Mouse (Mus musculus) c-Kit-negative CD71-positive TER-119-positive erythroid progenitor cells, embryonic 14.5 days (primary cell): ENCODE measurements around the gene Eif2s1.
"Not testable (repeated sequence)": the region's sequence is repeated elsewhere in the genome, so short reads cannot be mapped to it uniquely, and the experiment has no call there.

Experiments used
- DNase-seq: peaks from one replicate; pipeline ENCODE4 v3.0.0-alpha.2; 2013; ENCODE audit warnings: low read depth, low spot score

Eif2s1 gene

DNA sequence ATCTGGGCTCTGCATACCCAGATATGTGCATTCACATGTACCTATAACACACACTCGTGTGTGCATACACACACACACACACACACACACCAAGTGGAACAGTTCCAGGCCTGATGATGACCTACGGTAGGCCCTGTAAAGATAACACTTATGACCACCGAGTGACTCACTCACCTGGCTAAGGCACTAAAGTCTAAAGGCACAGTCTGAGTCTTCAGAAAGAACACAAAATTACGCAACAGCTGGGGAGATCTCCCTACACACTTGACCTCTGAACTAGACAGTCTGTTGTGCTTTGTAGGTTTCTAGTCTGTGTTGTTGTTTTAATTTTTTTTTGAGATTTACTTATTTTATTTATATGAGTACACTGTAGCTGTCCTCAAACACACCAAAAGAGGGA is 52.8 kb downstream of the Eif2s1 start:
- DNase-seq: no peak

DNA sequence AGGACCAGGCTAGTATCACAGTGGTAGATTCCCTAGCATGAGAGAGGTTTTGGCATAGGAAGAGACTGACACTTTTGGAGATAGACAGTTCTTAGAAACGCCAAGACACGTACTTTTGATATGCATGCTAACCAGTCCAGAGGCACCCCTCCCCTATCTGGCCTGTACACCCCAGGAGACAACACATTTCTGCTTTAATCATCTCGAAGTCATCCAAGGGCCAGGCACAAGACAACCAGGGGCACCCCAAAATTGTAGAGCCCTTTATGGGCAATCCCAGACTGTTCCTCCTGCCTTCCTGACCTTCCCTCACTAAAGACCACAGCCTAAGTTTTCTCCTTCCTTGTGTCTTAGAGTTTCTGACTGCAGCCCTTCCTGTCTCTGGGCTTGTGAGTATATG is 53.9 kb downstream of the Eif2s1 start:
- no peak for DNase-seq

DNA sequence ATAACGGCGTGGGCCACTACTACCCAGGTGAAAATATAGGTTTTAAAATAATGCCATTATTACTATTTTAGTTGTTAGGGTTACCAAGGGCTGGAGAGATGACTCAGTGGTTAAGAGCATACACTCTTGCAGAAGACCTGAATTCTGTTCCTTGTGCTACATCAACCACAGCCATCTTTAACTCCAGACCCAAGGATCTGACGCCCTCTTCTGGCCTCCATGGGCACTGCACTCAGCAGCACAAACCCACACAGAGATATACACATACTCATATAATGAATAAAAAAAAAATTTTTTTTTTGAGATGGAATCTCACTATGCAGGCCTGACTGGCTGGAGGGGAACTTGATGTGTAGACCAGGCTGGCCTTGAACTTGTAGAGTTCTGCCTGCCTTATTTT is 54.7 kb downstream of the Eif2s1 start:
- no peak for DNase-seq

DNA sequence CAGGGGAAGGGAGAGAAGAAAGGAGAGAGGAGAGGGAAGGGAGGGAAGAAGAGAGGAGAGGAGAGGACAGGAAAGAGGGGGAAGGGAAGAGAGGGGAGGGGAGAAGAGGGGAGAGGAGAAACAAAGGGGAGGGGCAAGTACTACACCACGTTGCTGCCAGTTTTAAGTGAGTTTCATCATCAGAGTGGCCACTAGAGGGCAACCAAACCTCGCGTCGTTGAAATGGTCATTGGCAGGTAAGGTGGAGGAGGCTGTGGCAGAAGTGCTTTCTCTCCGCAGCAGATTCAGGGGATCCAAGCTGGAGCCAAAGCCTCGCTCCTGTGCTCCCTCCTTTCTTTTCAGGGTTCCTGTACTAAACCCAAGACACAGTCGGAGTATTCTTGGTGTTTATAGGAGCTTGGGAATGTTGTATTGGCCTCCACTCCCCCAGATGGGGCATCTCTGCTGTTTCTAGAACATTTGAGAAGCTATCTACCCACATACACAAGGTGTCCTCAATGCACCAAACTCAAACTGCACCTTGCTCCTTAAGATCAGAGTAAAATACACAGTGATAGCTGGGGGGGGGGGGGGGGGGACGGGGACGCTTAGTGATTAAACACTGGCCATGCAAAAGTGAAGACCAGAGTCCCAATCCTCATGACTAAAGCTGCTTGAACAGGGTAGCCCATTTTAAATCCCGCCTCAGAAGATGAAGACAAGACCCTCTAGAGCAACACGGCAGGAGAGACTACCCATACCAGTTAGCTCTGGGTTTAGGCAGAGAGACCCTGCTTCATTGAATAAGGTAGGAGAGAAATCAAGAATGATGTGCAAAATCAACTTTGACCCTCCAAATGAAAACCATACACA is 56.8 kb downstream of the Eif2s1 start:
- DNase-seq: peak; percentile 82

DNA sequence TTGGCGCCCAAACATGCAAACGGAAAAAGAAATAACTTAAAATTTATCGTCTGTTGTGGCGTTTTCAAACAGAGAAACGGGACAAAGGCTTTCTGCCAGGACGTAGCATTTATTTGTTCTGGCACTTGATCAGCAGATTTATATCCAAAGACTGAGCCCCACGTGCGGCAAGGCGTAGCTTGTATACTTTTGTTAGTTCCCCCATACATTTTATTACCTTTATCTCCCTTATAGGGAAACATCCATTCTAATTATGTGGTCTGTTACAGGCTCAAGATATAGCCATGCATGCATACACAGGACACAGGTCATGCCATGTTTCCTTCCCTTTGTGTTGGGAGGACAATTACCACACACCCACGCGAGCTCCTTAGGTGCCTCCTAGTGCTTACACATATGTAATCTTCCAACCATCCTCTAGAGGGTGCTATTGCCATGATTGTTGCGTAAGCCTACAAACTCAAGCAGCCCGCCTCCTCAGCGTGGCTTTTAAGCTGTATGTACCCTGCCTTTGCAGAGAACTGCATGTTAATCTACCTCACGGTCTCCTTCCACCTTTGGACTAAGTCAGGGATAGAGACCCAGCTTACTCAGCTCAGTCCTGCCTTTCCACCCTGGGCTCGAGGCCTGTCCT is 57.6 kb downstream of the Eif2s1 start:
- DNase-seq: no peak

DNA sequence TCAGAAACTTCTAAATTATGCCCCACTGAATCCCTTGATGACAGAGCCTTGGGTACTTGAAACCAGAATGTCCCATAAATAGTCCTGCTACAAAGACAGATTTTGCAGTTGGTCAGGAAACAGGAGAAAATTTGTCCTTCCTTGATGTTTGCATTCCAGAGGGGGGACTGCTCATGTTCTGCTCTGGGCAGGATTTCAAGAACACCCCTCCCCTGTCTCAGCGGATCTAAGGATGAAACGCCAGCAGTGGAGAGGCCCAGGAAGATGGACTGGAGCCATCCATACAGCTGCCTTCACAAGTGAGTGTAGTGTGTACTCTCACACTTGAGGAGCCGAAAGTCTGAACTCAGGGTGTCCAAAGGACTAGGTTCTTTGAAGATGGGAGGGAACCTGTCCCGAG is 59.8 kb downstream of the Eif2s1 start:
- DNase-seq: no peak

DNA sequence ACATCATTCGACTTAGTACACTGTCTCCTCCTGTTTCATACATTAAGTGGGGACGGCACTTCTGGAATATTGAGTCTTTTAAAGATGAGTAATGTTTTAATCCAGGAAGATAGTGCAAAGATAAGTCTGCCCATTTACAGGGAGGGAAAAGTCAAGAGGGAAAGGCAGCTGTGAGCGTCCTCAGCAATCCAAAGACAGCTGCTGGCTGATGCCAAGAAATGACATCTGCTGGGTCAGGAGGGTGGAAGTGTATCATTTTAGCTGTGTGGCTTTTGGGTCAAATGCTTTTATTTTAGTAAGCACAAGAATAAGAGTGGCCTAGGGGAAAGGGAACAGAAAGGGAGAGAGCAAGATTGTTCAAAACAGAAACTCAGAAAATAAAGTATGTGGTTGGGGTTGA is 60.4 kb downstream of the Eif2s1 start:
- no peak for DNase-seq

DNA sequence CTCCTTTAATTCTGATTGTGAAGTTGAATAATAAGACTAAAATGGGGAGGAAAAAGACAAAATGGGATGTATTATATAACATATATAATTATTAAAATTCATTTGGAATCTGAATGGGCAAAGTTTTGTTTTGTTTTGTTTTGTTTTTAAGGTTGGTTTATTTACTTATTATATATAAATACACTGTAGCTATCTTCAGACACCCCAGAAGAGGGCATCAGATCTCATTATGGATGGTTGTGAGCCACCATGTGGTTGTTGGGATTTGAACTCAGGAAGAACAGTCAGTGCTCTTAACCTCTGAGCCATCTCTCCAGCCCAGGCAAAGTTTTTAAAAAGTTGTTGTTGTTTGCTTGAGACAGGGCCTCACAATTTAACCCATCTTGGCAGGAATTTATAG is 61.4 kb downstream of the Eif2s1 start:
- not testable (repeated sequence) for DNase-seq

DNA sequence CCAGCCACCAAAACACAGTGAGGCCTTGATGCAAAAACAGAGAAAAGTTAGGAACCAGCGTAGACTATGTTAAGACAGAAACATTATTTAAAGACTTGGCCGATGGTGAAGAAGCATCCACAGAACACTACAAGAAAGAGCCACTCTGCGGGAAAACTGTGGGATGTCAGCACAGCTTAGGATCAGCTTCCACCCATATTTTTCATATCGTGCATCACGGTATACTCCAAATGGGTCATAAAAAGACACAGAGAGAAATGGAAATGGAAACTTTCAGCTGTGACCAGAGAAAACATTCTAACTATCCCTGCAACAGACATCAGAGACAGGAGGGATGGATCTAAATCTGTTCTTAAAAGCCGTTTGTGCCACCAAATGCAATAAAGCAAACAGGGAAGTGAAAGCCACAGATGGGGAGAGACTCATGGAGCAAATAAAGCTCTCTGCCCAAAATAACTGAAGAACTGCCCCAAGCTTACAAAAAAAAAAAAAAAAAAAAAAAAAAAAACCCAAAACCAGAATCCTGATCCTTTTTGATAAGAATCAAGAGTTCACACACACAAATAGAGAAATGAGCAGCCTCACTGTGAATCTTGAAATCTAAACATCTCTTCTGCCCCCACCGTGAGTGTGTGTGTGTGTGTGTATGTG is 62.0 kb downstream of the Eif2s1 start:
- no peak for DNase-seq

DNA sequence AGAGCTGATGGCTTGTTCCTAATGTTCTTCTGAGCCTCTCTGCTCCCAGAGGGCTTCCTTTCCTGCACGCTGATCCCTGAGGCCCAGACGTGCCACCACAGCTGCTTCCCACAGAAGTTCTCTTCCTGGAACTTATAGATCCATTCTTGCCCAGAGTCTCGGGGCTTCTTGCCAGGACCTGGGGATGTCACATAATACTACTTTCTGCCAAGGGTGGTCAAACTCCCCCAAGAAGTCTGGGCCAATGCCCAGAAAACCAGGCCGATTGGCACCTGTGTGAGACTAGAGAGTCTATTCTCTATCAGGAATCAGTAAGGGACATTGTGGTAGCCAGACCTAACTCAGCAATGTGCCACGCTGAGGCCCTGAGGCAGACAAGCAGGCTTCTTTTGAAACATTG is 65.7 kb downstream of the Eif2s1 start:
- DNase-seq: no peak

DNA sequence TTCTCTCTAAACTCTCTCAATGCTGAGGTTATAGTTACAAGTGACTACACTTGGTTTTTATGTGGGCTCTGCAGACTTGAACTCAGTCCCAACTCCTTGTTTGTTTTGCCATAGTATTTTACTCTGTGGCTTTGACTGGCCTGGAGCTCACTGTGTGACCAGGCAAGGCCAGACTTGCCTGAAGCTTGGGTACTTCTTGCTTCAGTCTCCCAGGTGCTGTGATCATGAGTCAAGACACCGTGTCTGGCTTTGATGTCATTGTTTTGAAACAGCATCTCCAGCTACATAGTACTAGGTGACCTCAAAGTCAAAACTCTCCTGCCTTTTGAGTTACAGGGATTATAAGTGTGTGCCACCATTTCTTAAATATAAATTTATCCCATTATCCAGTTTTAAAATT is 68.3 kb downstream of the Eif2s1 start:
- no peak for DNase-seq

DNA sequence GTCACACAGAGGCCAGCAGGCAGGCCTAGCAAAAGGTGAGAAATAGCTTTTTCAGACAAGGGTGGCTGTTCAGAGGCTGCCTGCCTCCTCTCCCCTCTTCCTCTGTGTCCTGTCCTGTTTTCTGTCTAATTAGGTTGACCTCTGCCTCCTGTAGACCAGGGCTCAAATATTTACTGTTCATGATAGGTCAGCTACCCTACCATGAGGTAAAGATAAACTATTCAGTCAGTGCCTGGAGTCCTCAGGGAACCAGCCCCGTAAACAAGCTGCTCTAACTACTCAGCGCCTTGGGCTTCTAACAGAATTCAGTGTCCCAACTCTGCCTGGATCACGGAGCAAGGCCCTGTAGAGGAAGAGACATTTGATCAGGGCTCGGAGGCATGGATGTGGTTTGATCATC is 74.9 kb downstream of the Eif2s1 start:
- DNase-seq: no peak
